Mouse (Mus musculus) midbrain, postnatal 0 days (tissue): ENCODE measurements at regions not wholly inside any gene's neighbourhood (a gene's known extent, or its start where the extent isn't known, plus 50 kb on each side); places are given as distances from the start of the nearest gene placed in this dataset.

Source experiments
- ATAC-seq: fragments of 200-750 bp; cut with Nextera tagmentation; 2 replicates; pipeline ENCODE4 v1.8.0; 2017; ENCODE audit warnings: moderate number of reproducible peaks, mild to moderate bottlenecking, moderate TSS enrichment, moderate library complexity; ENCODE audit not compliant: low FRiP score
- DNase-seq: peaks from one replicate; pipeline ENCODE4 v3.0.0-alpha.2; 2015; ENCODE audit warnings: low spot score
- H3K27ac ChIP-seq: fragments of 300-500 bp; sonication (generic); 2 replicates; pipeline ENCODE4 v1.5.1; 2014; ENCODE audit warnings: low read depth, mild to moderate bottlenecking, low read length, mixed read lengths
- H3K27me3 ChIP-seq: fragments of 300-500 bp; sonication (generic); 2 replicates; pipeline ENCODE4 v1.6.1; 2014; ENCODE audit warnings: low read length, control low read depth, mixed read lengths; ENCODE audit not compliant: insufficient read depth
- H3K36me3 ChIP-seq: fragments of 300-500 bp; sonication (generic); 2 replicates; pipeline ENCODE4 v1.6.1; 2014; ENCODE audit warnings: low read length, control low read depth, mixed read lengths; ENCODE audit not compliant: insufficient read depth
- H3K4me1 ChIP-seq: fragments of 300-500 bp; sonication (generic); 2 replicates; pipeline ENCODE4 v1.6.1; 2014; ENCODE audit warnings: mild to moderate bottlenecking, control low read depth, antibody characterized with exemption, low read length, mixed read lengths; ENCODE audit not compliant: insufficient read depth
- H3K4me2 ChIP-seq: fragments of 300-500 bp; sonication (generic); 2 replicates; pipeline ENCODE4 v1.6.1; 2014; ENCODE audit warnings: low read depth, mild to moderate bottlenecking, low read length, mixed read lengths; ENCODE audit not compliant: poor library complexity, severe bottlenecking
- H3K4me3 ChIP-seq: fragments of 300-500 bp; sonication (generic); 2 replicates; pipeline ENCODE4 v1.5.1; 2014; ENCODE audit warnings: low read depth, mild to moderate bottlenecking, low read length, moderate library complexity
- H3K9ac ChIP-seq: fragments of 300-500 bp; sonication (generic); replicated peaks from 2 replicates; pipeline ENCODE4 v1.6.1; 2014; ENCODE audit warnings: mild to moderate bottlenecking, low read length, moderate library complexity, mixed read lengths; ENCODE audit not compliant: poor library complexity, severe bottlenecking
- H3K9me3 ChIP-seq: fragments of 300-500 bp; sonication (generic); 2 replicates; pipeline ENCODE4 v1.6.1; 2016; ENCODE audit warnings: low read length, control low read depth
- CTCF ChIP-seq: IDR thresholded peaks from 2 replicates; pipeline ENCODE4 v1.5.1; 2016; ENCODE audit warnings: antibody characterized with exemption, mild to moderate bottlenecking
- WGBS: fragments of 180-500 bp; shearing (Covaris S2); extraction: QIAGEN DNeasy Blood & Tissue Kit; methylation state at CpG from one replicate; pipeline ENCODE4 v1.1.7; 2014; 5-methylcytosine and 5-hydroxymethylcytosine counted together

- 59% methylated on average over 1 of the region's 1 CpGs for WGBS
- no peak for TF ChIP-seq CTCF
- Histone ChIP-seq H3K27me3 (no peaks in the 10 kb centered on the region), H3K4me2 (no peak overlapping the region), H3K36me3 (no peaks in the 10 kb centered on the region), H3K4me1 (no peaks in the 10 kb centered on the region), H3K4me3 (no peak overlapping the region), H3K9ac (no peak overlapping the region), H3K27ac (no peak overlapping the region), H3K9me3 (no peaks in the 10 kb centered on the region)
- DNase-seq (no peak), ATAC-seq (no peak)
Measured at GRCm38 (mm10) chr6:59498800-59499199, 72.7 kb upstream of the Gprin3 start.

DNA sequence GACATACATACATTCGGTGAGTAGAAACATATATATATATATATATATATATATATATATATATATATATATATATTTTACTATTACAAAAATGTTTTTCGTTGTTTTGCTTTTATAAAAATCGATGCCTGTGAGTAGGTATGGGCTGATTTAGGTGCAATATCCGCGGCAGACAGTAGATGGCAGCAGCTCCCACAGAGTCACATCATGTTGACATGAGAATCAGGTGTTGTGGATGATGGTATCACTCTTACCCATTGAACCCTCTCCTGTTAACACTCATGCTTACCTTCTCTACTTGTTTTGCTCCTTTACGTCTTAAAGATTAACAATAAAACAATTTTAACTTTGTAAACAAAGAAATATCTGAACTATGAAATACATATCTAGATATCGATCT lies 72.0 kb upstream of the Gprin3 start:
- no peak overlapping the region for H3K4me3 ChIP-seq
- WGBS: 38% methylated on average over 7 of the region's 7 CpGs
- DNase-seq (peak; percentile 62), ATAC-seq (no peak)
- no peak overlapping the region for H3K27ac ChIP-seq
- H3K4me2 ChIP-seq: no peak overlapping the region
- H3K4me1 ChIP-seq: no peaks in the 10 kb centered on the region
- peak; percentile 83 for TF ChIP-seq CTCF
- H3K27me3 ChIP-seq: no peaks in the 10 kb centered on the region
- no peak overlapping the region for H3K9ac ChIP-seq
- H3K36me3 ChIP-seq: no peaks in the 10 kb centered on the region
- no peaks in the 10 kb centered on the region for H3K9me3 ChIP-seq

- Histone ChIP-seq H3K27me3 (no peaks in the 10 kb centered on the region), H3K27ac (no peak overlapping the region), H3K9me3 (no peaks in the 10 kb centered on the region), H3K9ac (no peak overlapping the region), H3K4me3 (no peak overlapping the region), H3K4me1 (no peaks in the 10 kb centered on the region), H3K4me2 (no peak overlapping the region), H3K36me3 (no peaks in the 10 kb centered on the region)
- no peak for TF ChIP-seq CTCF
- 80% methylated on average over 3 of the region's 3 CpGs for WGBS
- ATAC-seq: no peak
- DNase-seq: peak; percentile 7
Measured at GRCm38 (mm10) chr6:59489001-59489575, 63.0 kb upstream of the Gprin3 start.

DNA sequence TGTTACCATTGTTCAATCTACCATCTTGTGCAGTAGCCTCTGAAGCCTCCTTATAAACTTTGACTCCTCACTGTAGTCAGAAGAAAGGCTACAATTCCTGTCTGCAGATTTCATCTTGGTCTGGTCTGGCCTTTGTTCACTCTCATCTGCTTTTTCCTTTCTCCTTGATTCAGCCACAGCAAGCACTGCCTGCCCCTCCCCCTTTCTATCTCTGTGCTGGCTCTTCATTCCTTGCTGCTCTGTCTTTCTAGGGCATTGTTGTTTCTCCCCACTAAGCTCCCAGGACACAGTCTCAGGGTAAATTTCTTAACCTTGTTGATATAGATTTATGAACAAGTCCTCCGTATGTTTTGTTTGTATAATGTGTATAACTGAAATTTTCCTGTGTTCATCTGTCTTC lies 62.3 kb upstream of the Gprin3 start:
- no peak overlapping the region for H3K27ac ChIP-seq
- H3K4me2 ChIP-seq: no peak overlapping the region
- no peaks in the 10 kb centered on the region for H3K27me3 ChIP-seq
- no peak overlapping the region for H3K9ac ChIP-seq
- DNase-seq (peak; percentile 3), ATAC-seq (no peak)
- WGBS: 87% methylated on average over 1 of the region's 1 CpGs
- no peaks in the 10 kb centered on the region for H3K9me3 ChIP-seq
- TF ChIP-seq CTCF: no peak
- H3K4me1 ChIP-seq: no peaks in the 10 kb centered on the region
- no peak overlapping the region for H3K4me3 ChIP-seq
- no peaks in the 10 kb centered on the region for H3K36me3 ChIP-seq

- no peaks in the 10 kb centered on the region for H3K4me1 ChIP-seq
- no peaks in the 10 kb centered on the region for H3K27me3 ChIP-seq
- no peaks in the 10 kb centered on the region for H3K9me3 ChIP-seq
- no peak overlapping the region for H3K4me3 ChIP-seq
- H3K36me3 ChIP-seq: no peaks in the 10 kb centered on the region
- H3K27ac ChIP-seq: no peak overlapping the region
- ATAC-seq (no peak), DNase-seq (no peak)
- no peak overlapping the region for H3K9ac ChIP-seq
- WGBS: 95% methylated on average over 3 of the region's 3 CpGs
- TF ChIP-seq CTCF: no peak
- no peak overlapping the region for H3K4me2 ChIP-seq
Measured at GRCm38 (mm10) chr6:59484004-59484403, 57.9 kb upstream of the Gprin3 start.

DNA sequence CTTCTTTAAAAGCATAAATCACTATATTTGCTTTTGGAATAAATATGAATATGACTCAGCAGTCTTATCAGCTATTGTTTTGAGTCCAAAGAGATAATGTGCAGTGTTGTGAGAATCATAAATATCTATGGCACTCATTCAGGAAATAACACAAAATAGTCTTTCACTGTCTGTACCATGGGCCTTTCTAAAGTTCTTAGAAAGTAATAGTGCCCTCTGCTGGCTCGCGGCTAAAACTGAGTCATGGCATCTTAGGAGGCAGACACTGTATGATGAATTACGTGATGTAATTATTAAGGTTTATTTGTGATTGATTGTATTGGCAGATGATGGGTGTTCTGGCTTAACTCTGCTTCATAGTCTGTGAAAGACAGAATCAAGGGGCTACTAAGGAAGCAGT lies 57.5 kb upstream of the Gprin3 start:
- Histone ChIP-seq H3K27me3 (no peaks in the 10 kb centered on the region), H3K4me3 (no peak overlapping the region), H3K9ac (no peak overlapping the region), H3K36me3 (no peaks in the 10 kb centered on the region), H3K9me3 (no peaks in the 10 kb centered on the region), H3K4me2 (no peak overlapping the region), H3K4me1 (no peaks in the 10 kb centered on the region), H3K27ac (no peak overlapping the region)
- ATAC-seq (peak; percentile 69), DNase-seq (peak; percentile 63)
- TF ChIP-seq CTCF: peak; percentile 81
- 16% methylated on average over 3 of the region's 3 CpGs for WGBS
